Mouse (Mus musculus) layer of hippocampus, adult 18-20 months (tissue): ENCODE measurements at regions not wholly inside any gene's neighbourhood (a gene's known extent, or its start where the extent isn't known, plus 50 kb on each side); places are given as distances from the start of the nearest gene placed in this dataset.
"Not testable (repeated sequence)": the region's sequence is repeated elsewhere in the genome, so short reads cannot be mapped to it uniquely, and the experiment has no call there.

Experiments used
- DNase-seq, 2 experiments: peaks; one replicate each; pipeline ENCODE4 v3.0.0; 2022; ENCODE audit warnings: low spot score in 2 of 2

DNA sequence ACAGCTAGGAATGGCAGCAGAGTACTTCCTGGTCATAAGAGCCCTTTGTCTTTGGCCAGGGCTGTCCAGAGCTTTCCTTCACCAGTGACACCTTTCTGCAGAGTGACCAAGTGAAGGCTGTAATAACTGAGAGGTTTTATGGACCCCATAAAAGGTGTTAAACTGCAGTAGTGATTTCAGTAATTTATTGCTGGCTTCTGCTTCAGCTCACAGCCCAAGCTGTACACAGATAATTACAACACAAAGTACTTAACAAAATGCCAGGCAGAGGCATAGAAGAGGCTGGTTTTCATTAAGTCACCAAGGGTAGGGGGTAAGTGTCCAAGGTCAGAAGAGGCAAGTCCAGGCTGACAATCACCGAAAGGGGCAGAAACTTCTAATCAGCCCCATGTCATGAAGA, 83.8 kb downstream of the Eif4e start:
- no peak for DNase-seq

DNA sequence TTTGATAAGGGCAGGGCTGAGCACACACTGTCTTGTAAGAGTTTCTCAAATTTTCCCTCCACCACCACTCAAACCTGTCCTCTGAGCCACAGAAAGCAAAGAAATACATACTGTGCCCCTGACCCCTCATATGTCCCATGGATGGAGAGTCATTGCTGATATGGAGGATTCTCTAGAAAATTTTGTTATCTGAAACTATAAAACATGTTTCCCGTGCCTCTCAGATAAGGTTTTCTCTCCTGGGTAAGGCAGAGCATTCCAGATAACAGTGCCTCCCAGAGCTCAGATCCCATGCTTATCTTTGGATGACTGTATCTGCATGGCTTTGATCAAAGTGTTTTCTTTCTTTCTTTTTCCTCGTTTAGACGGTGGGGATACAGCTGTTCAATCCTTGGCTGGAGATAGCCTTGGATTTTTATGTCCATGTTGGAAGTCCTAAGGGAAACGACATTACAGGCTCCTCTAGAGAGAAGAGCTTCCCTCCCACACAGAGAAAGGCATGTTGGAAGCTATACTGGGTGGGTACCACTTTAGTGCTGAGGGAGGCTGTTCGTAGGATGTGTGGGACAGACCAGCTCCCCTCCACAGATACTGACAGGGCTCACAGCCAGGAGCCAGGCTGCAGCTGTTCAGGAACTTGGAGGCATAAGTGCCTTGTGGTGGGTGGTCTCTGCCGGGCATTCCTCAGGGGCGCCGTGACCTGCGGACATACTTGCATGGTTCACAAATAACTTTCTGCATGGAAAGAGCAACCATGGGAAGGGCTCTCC, 87.1 kb downstream of the Eif4e start:
- DNase-seq = no peak

DNA sequence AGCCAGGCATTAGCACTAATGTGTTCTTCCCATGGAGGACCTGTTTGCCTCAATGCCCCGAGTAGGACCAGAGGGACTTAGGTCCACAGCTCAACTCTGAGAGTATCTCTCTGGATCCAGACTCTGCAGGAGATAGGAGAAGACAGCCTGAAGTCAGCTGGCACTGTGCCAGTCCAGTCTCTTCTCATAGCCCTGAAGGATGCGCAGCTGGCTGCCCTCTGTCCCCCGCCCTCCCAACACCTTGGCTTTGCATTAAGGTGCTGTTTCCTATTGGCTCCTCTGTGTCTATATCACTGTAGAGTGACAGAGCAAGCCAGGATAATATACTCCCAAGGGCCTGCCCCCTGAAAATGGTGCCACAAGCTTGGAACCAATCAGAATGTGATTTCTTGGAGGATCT, 87.7 kb downstream of the Eif4e start:
- DNase-seq = no peak

DNA sequence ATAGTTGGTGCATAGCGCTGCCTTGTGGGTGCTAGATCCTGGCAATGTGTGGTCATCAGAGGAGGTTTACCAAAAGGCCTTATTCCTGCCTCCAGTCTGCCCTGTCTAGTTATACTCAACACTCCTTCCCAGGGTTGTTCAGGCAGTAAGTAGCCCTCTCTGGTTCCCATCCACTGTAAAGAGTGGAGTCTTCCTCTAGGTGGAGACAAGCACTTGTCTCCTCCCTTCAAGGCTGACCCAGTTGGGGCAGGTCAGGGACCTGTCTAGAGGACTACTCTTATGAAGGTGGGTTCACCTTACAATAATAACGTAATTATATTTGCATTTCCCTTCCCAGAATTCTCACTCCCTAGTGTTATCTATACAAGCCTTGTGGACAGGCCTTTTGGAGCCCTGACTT, 88.9 kb downstream of the Eif4e start:
- DNase-seq = no peak

DNA sequence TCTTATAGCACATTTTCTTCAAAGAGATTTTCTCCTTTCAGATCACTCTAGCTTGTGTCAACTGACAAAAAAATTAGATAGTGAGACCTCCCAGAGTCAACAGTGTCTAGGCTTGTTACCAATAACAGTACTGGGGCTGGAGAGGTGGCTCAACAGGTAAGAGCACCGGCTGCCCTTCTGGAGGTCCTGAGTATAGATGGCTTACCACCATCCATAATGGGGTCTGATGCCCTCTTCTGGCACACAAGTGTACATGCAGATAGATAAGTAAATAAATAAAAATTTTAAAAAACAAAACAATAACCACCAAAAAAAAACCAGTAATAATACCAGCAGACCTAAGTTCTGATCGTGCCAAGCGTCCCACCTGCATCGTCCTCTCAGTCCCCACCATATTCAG, 94.3 kb downstream of the Eif4e start:
- DNase-seq = no peak

DNA sequence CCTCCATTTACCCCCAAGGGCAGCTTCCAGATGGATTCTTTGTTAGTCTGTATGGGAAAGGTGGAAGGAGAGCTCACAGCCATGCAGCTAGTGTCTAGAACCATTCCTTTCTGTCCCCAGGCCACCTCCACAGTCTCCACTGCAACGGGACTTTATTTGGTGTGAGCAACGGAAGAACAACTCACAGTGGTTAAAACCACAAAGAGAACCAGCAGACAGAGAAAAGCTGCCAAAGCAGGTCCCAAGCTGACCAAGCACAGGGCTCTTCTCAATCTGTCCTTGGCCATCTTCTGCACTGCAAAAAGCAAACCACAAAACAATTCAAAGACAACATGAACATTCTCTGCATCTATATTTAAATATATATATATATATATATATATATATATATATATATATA, 98.1 kb downstream of the Eif4e start:
- no peak for DNase-seq

DNA sequence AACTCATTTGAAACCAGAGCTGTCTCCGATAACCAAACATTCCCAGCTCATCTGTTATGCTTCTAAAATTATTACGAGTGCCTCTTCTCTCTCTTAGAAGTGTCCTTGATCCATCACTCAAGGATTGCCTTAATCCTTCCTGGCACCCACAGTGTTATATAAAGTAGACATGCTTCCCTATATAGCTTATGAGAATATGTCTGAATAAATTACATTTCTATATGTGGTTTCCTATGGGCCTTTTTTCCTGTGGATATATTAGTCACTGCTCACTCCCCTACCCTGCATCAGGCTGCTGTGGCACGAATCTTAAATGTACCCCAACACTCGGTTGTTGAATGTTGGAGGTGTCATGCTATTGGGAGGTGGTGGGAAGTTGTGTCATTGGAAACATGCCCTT, 100.3 kb downstream of the Eif4e start:
- DNase-seq = no peak

DNA sequence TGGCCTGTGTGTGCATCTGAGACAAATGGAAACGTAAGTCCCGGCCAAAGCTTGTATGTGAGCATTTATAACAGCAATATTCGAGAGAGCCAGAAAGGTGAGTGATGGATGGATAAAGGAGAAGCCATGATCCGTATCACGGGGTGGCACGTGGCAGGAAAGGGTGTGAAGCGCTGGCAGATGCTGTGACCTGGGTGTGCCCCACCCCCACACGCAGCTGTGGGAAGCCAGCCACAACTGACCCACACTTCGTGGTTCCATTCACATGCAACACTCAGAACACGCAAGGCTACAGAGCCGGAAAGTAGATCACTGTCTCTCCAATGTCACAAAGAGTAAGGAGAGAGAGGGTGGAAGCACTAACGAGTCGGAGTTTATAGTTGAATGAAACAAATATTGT, 104.3 kb downstream of the Eif4e start:
- DNase-seq = no peak

DNA sequence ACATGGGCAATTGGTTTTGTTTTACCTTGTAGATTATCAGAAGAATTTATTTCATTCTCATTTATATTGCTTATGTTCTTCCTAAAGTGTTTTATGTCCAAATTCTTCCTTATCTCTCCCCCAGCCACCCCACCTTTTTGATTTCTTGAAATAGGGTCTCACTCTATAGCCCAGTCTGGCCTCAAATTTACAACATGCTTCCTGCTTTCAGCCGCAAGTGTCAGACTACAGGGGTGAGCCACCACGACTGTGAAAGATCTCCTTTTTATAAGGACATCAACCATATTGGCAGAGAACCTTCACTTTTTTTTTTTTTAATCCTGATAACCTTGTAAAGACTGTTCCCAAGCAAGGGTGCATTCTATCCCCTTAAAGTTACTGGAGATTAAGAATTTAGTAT, 106.1 kb downstream of the Eif4e start:
- no peak for DNase-seq

DNA sequence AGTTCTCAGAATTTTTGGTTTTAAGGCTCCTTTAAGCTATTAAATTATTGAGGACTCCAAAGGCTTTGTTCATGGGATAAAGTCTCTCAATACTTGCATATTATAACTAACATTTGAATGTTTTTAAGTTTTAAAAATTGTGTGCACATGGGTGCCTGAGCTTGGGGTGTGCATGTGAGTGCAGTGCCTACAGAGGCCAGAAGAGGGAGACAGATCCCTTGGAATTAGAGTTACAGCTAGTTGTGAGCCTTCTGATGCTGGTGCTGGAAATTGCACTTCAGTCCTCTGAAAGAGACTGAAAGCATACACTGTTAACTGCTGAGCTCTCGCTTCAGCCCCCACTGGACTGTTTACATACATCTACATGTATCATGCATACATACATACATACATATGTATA, 100.0 kb upstream of the Tspan5 start:
- no peak for DNase-seq

DNA sequence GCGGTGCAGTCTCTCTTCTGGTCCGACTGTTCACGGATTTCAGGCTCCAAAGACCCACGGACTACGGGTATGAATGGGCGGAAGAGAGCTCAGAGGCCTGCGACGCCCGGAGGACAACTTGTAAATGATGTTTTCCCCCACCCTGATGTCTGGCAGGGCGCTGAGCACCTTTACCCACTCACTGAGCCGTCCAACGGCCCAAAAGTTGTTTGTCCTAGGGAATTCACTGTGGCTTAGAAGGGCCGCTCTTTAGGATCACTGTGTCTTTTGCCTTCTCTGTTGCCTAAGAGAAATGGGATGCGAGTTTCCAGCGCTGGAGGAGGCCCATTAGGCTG, 98.1 kb upstream of the Tspan5 start:
- DNase-seq = no peak

DNA sequence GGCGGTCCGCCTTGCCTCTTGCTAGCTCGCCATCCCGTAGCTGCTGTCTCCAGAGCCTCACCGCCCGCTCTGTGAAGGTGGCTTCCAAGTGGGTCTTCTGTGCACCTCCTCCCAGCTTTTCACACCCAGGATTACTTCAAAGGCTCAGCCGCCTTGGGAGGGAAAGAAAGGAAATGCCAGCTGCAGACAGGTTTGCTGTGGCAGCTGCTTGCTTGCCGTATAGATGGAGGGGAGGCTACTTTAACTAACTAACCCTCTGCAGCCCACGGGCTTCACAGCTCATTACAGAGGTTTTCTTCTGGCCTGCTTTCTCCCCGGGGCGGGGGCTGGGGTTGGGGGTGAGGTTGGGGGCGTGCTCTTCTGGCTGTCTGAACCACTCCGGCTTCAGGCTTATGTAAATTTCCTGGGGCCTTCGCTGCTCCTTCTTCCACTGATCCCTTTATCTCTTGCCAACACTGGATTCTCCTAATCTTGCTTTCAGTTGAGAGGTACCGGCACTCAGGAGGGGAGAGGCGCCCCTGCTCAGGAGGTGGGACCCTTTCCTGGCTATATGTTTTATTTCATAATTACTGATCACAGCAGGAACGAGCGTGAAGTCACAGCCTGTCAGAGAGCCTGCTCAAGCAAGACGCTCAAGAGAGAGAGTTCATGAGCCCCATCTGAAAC, 97.6 kb upstream of the Tspan5 start:
- no peak for DNase-seq

DNA sequence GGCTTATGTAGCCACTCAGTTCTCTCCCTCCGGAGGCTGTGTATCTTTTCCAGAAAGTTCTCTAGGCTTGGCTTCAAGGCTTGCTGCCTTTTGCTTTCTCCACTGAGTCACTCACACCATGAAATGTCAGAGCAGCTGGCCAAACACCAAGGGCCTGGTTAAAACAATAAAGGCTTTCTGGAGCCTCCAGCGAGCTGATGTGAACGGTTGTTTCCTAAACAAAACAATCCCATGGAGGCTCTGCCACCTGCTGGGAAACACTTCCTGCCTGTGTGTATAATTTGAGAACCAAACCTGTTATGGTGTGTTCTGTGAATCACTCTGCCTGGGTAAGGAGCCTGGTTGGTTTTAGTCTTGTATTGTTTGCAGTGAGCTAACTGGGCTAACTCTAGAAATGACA, 96.7 kb upstream of the Tspan5 start:
- DNase-seq = peak in 1 of 2 experiments; percentile 65

DNA sequence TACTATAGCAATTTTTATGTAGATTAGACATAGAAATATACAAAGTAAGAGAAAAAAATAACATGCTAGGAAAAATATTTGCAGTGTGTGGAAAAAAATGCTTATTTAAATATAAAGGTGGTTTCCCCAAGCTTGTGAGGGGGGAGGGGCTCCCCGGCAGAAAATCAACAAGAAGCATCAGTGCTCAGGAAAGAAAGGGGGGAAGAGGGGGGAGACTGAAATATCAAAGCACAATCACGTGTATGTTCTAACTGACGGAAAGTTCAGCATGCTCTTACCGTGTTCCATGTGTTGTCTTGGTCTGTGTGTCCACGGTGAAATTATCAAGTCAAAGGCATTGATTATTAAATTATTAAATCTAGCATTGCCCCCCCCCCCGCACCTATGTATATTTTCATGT, 92.3 kb upstream of the Tspan5 start:
- no peak for DNase-seq

DNA sequence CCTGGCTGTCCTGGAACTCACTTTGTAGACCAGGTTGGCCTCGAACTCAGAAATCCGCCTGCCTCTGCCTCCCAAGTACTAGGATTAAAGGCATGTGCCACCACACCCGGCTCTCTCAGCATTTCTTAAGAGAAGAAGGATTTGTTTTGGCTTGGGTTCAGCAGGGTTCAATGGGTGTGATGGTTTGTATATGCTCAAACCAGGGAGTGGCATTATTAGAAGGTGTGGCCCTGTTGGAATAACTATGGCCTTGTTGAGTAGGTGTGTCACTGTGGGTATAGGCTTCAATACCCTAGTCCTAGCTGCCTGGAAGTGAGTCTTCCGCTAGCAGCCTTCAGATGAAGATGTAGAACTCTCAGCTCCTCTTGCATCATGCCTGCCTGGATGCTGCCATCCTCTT, 91.3 kb upstream of the Tspan5 start:
- not testable (repeated sequence) for DNase-seq

DNA sequence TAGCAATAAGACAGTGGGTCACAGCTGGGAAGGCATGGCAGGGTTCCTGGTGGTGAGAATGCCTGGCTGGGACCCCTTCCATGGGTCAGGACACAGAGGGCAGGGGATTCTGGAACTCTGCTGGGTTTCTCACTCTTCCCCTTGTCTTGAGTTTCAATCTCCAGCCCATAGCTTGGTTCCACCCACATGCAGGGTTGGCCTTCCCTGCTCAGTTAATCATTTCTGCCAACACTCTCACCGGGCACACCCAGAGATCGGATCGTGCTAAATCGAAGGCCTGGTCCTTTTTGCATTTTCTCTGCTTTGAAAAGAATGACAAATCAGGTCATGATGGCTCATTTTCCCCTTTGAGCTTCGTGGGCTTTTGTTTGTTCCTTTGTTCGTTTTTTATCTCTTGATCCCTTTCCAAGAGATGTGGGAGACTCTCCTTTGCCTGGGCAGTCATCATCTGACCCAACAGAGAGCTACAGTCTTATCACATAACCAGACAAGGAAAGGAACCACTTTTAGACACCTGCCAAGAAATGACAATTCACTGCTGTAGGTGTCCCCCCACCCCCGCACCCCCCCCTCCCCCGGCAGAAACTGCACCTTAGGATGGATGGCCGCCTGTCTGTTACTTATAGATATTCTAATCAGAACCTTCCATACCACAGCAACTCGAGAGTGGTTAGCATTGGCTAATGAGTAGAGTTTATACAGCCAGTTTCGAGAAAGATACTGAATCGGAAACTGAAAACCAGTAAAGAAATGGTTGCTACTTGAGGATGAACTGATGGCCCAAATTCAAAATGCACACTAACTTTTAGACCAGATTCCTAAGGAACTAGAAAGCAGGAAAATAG, 90.4 kb upstream of the Tspan5 start:
- DNase-seq = no peak

DNA sequence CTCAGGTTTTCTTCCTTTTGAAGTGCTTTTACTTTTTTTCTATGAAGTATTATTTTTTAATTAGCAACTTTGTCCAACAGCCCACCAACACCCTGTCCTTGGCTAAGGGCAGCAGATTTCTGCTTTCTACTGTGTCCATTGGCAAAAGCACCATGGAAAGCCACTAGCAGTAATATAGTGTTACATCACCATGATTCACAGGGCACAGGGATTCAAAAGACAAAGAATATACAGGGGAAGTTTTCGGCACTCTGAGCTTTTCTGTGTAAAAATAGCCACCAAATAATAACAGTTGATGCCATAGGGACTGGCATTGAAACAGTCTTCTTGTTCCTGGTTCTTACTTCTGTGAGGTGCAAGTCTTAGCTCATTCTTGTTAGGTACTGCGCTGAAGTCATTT, 89.8 kb upstream of the Tspan5 start:
- DNase-seq = no peak

DNA sequence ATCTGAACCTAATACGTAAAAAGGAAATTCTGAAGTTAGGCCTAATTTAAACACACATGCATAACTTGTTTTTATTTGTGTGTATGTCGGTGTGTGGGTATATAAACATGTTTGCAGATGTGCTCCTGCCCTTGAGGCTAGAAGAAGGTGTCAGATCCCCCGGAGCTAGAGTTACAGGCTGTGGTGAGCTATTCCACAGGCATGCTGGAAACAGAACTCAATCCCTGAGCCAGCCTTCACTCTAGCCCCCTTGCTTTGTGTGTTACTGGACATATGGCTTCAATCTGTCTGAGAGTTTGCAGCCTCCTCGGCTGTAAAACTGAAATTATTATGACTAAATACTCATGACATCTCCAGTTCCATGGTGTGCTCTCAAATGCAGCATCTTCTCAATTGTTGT, 89.3 kb upstream of the Tspan5 start:
- peak; percentile 20 to 52 for DNase-seq

DNA sequence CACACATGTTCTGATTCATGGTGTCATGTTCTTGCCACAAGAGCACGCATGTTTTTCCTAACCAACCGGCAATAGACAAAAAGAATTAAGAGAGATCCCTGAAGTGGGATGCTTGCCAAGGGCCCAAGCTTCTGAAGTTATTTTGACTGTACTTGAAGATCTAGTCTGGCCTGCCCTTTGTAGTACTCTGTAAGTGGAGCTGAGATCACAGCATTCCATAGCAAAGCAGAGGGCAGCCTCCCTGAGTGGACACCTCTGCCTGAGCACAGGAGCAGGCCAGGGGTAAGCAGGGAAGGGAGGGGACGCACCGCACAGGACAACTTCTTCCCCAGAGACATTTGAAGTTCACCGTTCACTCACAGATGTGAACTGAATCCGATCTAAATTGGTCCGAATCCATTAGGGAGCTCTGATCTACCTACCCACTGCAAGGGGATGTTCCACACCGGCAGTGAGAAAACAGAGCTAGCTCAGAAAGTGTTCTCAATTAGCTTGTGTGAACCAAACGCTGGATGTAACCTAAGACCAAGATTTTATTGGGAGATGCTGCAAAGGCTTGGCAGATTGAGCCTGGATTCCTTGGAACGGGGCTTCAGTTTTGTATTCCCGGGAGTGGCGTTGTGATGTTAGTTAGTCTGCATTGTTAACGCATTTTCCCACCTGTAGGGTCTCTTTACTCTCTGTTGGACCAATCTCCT, 88.3 kb upstream of the Tspan5 start:
- DNase-seq = no peak

DNA sequence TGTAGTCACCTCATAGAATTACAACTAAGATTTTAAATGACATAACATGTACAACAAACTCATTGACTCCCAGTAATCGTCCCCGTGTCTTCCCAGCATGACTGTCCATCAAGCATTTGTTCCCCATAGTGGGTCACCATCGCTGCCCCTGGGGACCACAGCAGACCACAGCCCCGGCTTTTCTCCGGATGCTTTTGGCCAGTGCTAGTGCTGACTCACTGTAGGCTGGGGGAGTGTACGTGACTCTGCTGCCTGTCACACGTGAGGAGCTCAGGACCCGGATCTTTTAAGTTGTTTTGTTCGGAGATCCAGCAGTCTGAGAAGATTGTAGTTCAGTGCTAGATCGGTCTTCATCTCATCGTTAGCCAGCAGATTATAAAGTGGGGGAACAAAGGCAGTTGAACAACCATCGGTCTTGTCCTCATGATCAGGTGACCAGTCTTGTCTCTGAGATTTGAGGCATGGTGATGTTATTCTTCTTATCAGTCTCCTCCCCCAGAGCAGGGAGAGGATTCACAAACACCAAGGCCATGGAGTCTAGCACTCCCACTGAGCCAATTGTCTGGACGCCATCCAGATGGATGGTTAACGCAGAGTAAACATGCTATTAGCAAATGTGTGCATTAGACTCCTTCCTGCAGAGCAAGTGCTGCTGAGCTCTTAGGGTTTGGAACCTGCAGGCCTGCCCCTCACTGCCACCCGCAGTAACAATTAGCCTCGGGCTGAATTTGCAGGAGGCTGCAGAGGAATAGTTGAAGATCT, 87.2 kb upstream of the Tspan5 start:
- DNase-seq = no peak

DNA sequence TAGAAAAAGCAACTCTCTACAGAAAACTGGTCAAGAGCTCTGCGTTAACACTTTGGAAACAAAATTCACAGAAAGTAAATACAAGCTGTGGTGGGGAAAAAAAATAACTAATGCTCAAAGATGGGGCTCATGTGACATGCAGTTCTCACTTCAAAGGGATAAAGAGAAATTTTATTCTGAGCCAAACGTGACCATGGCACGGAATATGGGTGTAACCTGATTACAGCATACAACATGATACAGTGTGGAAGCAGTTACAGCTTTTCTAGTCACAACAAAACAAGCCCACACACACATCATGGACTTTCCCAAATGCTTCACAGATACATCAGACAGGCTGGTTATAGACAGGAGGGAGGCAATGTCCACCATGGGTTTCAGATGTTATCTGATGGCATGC, 86.5 kb upstream of the Tspan5 start:
- DNase-seq = no peak
